Mouse (Mus musculus): ENCODE data around the gene Olfr1555-ps1. TPM values are rescaled to one million over a fixed set of nuclear protein-coding genes. Genes with fewer than 3 reads are reported as not detected.
"Not testable (repeated sequence)": the region's sequence is repeated elsewhere in the genome, so short reads cannot be mapped to it uniquely, and the experiment has no call there.

Gene Olfr1555-ps1
- polyA plus RNA-seq (2015; fragmentation: Nextera tagmentation; extraction: Ambion mirVana), result not detected in 2 replicates

GRCm38 (mm10) chr19:12170062-12170599 lies at the start of gene Olfr1555-ps1:
TSS of gene Olfr1555-ps1 (minus strand) at chr19:12170112.
- H3K36me3 ChIP-seq; H3K4me3 ChIP-seq; H3K27ac ChIP-seq; H3K27me3 ChIP-seq; ATAC-seq (replicated peaks; ENCODE audit: insufficient number of reproducible peaks, insufficient read depth, low FRiP score, low read depth); H3K9ac ChIP-seq; H3K9me3 ChIP-seq (replicated peaks); H3K4me2 ChIP-seq; H3K4me1 ChIP-seq (replicated peaks): not testable (repeated sequence)
- whole genome bisulfite sequencing, result 31% methylated on average over 1 of the region's 1 CpGs

GRCm38 (mm10) chr19:12200334-12200733 lies 30.4 kb upstream of the Olfr1555-ps1 start, which contains the start of gene Olfr1431:
TSS of gene Olfr1431 (plus strand) at chr19:12200634.
- Histone ChIP-seq H3K4me2 (no peak within 1 kb of the TSS), H3K27me3 (no peaks in the 10 kb centered on the region), H3K36me3 (no peaks in the 10 kb centered on the region), H3K9me3 (replicated peaks) (no peaks in the 10 kb centered on the region), H3K4me3 (no peak within 1 kb of the TSS), H3K4me1 (replicated peaks) (no peaks in the 10 kb centered on the region), H3K27ac (no peak within 1 kb of the TSS), H3K9ac (no peak within 1 kb of the TSS)
- ATAC-seq (replicated peaks; ENCODE audit: insufficient number of reproducible peaks, insufficient read depth, low FRiP score, low read depth), result no peak
- 64% methylated on average over 1 of the region's 1 CpGs for WGBS

GRCm38 (mm10) chr19:12199076-12199475 lies 29.2 kb upstream of the Olfr1555-ps1 start:
- not testable (repeated sequence) for H3K4me1 ChIP-seq (replicated peaks); H3K9me3 ChIP-seq (replicated peaks); H3K27me3 ChIP-seq; H3K36me3 ChIP-seq; ATAC-seq (replicated peaks; ENCODE audit: insufficient number of reproducible peaks, insufficient read depth, low FRiP score, low read depth); H3K9ac ChIP-seq; H3K27ac ChIP-seq; H3K4me3 ChIP-seq; H3K4me2 ChIP-seq
- 81% methylated on average over 4 of the region's 4 CpGs for WGBS

DNA sequence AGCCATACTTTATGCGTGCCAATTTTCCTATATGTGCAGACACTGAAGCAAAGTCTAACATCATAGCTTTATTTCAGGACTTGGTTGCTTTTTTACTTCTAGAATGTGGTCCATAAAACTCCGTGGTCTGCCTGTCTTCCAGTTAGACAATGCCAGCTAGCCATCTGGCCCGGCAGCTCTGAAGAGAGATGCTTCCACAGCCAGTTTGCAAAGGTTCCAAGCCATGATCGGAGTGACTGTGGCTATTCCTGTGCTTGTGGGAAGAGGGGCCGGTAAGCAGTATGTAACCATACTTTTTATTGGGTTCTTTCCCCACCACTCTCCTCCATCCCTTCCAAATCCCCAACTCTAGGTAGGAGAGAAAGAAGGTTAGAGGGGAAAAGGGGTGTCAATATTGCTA lies 5.5 kb upstream of the Olfr1555-ps1 start:
- not testable (repeated sequence) for H3K4me3 ChIP-seq; H3K9ac ChIP-seq; H3K4me2 ChIP-seq; H3K36me3 ChIP-seq; H3K27ac ChIP-seq; H3K4me1 ChIP-seq (replicated peaks); ATAC-seq (replicated peaks; ENCODE audit: insufficient number of reproducible peaks, insufficient read depth, low FRiP score, low read depth); H3K27me3 ChIP-seq; H3K9me3 ChIP-seq (replicated peaks)
- whole genome bisulfite sequencing, result 71% methylated on average over 5 of the region's 5 CpGs

- no peak for ATAC-seq (replicated peaks; ENCODE audit: insufficient number of reproducible peaks, insufficient read depth, low FRiP score, low read depth)
- no peak overlapping the region for H3K4me3 ChIP-seq
- no peaks in the 10 kb centered on the region for H3K27me3 ChIP-seq
- no peak overlapping the region for H3K9ac ChIP-seq
- H3K36me3 ChIP-seq, result no peaks in the 10 kb centered on the region
- H3K27ac ChIP-seq, result no peak overlapping the region
- no peak overlapping the region for H3K4me2 ChIP-seq
- H3K4me1 ChIP-seq (replicated peaks), result no peaks in the 10 kb centered on the region
- H3K9me3 ChIP-seq (replicated peaks), result no peaks in the 10 kb centered on the region
- WGBS, result 82% methylated on average over 3 of the region's 3 CpGs
Observed at GRCm38 (mm10) chr19:12145452-12145851, 24.5 kb downstream of the Olfr1555-ps1 start.

DNA sequence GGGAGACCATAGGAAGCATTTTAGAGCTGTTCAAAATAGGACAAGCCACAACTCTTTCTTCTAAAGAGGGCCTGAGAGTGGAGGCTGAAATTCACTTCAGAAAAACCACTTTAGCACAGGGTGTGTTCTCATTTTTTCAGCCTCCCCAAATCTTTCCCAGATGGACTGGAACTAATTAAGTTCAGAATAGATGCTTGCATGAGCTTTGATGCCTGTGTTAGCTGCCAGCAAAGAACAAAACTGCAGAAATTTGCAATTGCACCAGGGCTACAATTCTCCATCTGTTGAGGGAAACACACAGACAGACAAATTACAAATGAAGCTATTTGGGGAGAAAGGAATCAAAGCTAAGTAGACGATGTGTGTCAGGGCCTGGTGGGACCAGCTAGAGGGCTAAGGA lies 26.6 kb downstream of the Olfr1555-ps1 start:
- no peaks in the 10 kb centered on the region for H3K36me3 ChIP-seq
- H3K27ac ChIP-seq, result no peak overlapping the region
- no peak for ATAC-seq (replicated peaks; ENCODE audit: insufficient number of reproducible peaks, insufficient read depth, low FRiP score, low read depth)
- no peak overlapping the region for H3K9ac ChIP-seq
- H3K4me1 ChIP-seq (replicated peaks), result no peaks in the 10 kb centered on the region
- no peak overlapping the region for H3K4me3 ChIP-seq
- 55% methylated on average over 1 of the region's 1 CpGs for WGBS
- no peaks in the 10 kb centered on the region for H3K9me3 ChIP-seq (replicated peaks)
- H3K27me3 ChIP-seq, result no peaks in the 10 kb centered on the region
- no peak overlapping the region for H3K4me2 ChIP-seq

DNA sequence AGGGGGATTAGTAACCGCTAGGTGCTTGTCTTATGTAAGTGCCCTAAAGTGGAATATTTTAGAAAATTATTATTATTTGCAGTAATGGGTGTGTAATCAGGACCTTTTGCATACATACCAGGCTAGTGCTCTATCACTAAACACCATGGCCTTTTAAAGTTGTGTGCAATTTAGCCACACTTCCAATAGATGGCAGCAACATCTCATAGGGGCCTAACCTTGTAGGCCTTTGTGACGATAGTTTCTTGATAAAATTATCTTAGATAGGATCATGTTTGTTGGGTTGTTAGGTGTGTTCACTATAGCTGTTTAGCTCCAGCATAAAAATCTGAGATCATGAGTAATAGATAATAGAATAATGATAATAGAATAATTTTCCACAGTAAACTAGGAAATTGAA lies 35.6 kb downstream of the Olfr1555-ps1 start:
- H3K4me1 ChIP-seq (replicated peaks), result no peaks in the 10 kb centered on the region
- H3K9me3 ChIP-seq (replicated peaks), result no peaks in the 10 kb centered on the region
- no peak overlapping the region for H3K4me3 ChIP-seq
- 19% methylated on average over 2 of the region's 2 CpGs for WGBS
- ATAC-seq (replicated peaks; ENCODE audit: insufficient number of reproducible peaks, insufficient read depth, low FRiP score, low read depth), result no peak
- no peaks in the 10 kb centered on the region for H3K27me3 ChIP-seq
- H3K9ac ChIP-seq, result no peak overlapping the region
- no peak overlapping the region for H3K4me2 ChIP-seq
- no peaks in the 10 kb centered on the region for H3K36me3 ChIP-seq
- no peak overlapping the region for H3K27ac ChIP-seq

GRCm38 (mm10) chr19:12123103-12123502 lies 46.8 kb downstream of the Olfr1555-ps1 start, which contains the start of gene Olfr76:
TSS of gene Olfr76 (minus strand) at chr19:12123203.
- no peak for ATAC-seq (replicated peaks; ENCODE audit: insufficient number of reproducible peaks, insufficient read depth, low FRiP score, low read depth)
- H3K9me3 ChIP-seq (replicated peaks), result no peaks in the 10 kb centered on the region
- no peak within 1 kb of the TSS for H3K4me2 ChIP-seq
- no peaks in the 10 kb centered on the region for H3K4me1 ChIP-seq (replicated peaks)
- 66% methylated on average over 3 of the region's 3 CpGs for WGBS
- no peaks in the 10 kb centered on the region for H3K27me3 ChIP-seq
- no peaks in the 10 kb centered on the region for H3K36me3 ChIP-seq
- no peak within 1 kb of the TSS for H3K4me3 ChIP-seq
- H3K9ac ChIP-seq, result no peak within 1 kb of the TSS
- no peak within 1 kb of the TSS for H3K27ac ChIP-seq

GRCm38 (mm10) chr19:12116464-12116863 lies 53.4 kb downstream of the Olfr1555-ps1 start:
- H3K9ac ChIP-seq, result no peak overlapping the region
- H3K36me3 ChIP-seq, result no peaks in the 10 kb centered on the region
- H3K9me3 ChIP-seq (replicated peaks), result no peaks in the 10 kb centered on the region
- H3K27ac ChIP-seq, result no peak overlapping the region
- no peak overlapping the region for H3K4me3 ChIP-seq
- H3K4me2 ChIP-seq, result no peak overlapping the region
- 75% methylated on average over 3 of the region's 3 CpGs for WGBS
- H3K27me3 ChIP-seq, result no peaks in the 10 kb centered on the region
- no peak for ATAC-seq (replicated peaks; ENCODE audit: insufficient number of reproducible peaks, insufficient read depth, low FRiP score, low read depth)
- H3K4me1 ChIP-seq (replicated peaks), result no peaks in the 10 kb centered on the region

- no peak for ATAC-seq (replicated peaks; ENCODE audit: insufficient number of reproducible peaks, insufficient read depth, low FRiP score, low read depth)
- Histone ChIP-seq H3K4me1 (replicated peaks) (no peaks in the 10 kb centered on the region), H3K9me3 (replicated peaks) (no peaks in the 10 kb centered on the region), H3K9ac (no peak within 1 kb of the TSS), H3K27me3 (no peaks in the 10 kb centered on the region), H3K4me2 (no peak within 1 kb of the TSS), H3K36me3 (no peaks in the 10 kb centered on the region), H3K27ac (no peak within 1 kb of the TSS), H3K4me3 (no peak within 1 kb of the TSS)
- 57% methylated on average over 1 of the region's 1 CpGs for WGBS
Observed at GRCm38 (mm10) chr19:12115797-12116196, 54.1 kb downstream of the Olfr1555-ps1 start, which contains the start of gene Olfr1428. TSS of gene Olfr1428 (minus strand) at chr19:12115897.
